Mouse (Mus musculus): ENCODE measurements at regions not wholly inside any gene's neighbourhood (a gene's known extent, or its start where the extent isn't known, plus 50 kb on each side); places are given as distances from the start of the nearest gene placed in this dataset.

DNA sequence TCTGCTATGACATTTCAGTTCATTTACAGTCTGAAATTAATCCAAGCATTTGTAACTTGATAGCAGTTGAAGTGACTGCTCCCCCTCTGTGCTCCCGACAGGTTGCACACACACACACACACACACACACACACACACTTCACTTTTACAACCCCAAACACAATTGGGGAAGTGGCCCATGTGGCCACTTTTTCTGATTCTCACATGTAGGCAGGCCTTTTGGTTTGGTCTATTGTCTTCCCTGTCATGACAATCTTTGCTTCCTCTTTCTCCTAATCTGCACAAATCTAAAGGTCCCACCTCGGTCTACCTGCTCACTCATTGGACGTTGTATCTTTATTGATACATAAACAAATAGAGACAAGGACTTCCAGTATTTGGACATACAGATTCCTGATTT, 79.6 kb upstream of the Gorab start:
- Histone ChIP-seq H3K9ac (no peak overlapping the region), H3K4me1 (replicated peaks) (no peaks in the 10 kb centered on the region), H3K36me3 (no peaks in the 10 kb centered on the region), H3K4me3 (no peak overlapping the region), H3K27ac (no peak overlapping the region), H3K27me3 (no peaks in the 10 kb centered on the region), H3K9me3 (replicated peaks) (no peaks in the 10 kb centered on the region), H3K4me2 (no peak overlapping the region)
- WGBS = 64% methylated on average over 3 of the region's 3 CpGs
- ATAC-seq (replicated peaks; ENCODE audit: insufficient number of reproducible peaks, insufficient read depth, low FRiP score, low read depth) = no peak

DNA sequence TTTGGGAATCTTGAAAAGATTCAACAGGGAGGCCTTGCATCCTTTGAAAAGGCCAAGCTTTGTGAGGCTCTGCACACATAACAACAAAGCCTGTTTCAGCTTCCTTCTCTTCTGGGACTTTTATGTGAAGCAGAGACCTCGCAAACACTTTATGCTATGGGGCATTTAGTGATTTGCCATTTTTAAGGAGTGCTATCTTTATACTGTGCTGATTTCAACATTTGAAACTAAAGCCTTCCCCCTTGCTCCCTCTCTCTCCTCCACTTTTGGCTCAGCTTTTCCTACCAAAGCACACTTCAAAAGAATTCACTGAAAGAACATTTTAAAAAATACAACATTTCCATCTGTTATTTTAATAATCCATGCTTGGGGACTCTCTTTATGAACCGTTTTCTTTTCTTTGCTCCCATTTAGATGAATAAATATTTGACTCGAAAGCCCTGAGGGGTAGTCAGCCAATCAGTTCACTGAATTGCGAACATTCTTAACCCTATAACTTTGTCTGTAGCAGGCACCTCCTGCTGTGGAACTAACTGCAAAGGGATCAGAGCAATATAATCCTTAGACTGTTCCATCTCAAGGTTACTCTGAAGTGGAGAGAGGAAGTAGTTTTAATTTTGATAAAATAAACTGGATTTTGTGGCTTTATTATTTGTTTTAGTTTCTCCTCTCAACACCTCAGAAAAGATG, 74.2 kb upstream of the Gorab start:
- H3K4me2 ChIP-seq = no peak overlapping the region
- no peak overlapping the region for H3K9ac ChIP-seq
- H3K27ac ChIP-seq = no peak overlapping the region
- no peaks in the 10 kb centered on the region for H3K36me3 ChIP-seq
- no peak overlapping the region for H3K4me3 ChIP-seq
- H3K4me1 ChIP-seq (replicated peaks) = no peaks in the 10 kb centered on the region
- no peak for ATAC-seq (replicated peaks; ENCODE audit: insufficient number of reproducible peaks, insufficient read depth, low FRiP score, low read depth)
- 68% methylated on average over 4 of the region's 4 CpGs for WGBS
- no peaks in the 10 kb centered on the region for H3K27me3 ChIP-seq
- H3K9me3 ChIP-seq (replicated peaks) = no peaks in the 10 kb centered on the region

DNA sequence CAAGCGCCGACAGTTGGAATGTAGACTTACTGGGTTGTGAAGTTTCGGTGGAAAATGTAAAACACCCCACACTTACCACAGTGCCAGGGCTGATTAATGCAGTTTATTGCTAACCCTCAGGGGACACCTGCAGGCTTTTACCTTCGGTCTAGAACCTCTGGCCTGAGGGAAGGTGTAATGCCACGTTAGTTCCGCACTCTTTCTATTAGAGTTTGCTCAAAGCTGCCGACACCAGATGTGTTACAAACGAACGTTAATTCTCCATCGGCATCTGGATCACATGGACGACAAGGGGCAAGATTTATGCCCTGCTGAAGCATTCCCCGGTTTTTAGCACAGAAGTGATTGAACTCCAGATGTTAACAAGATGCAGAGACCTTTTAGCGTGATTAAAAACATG, 57.7 kb upstream of the Gorab start:
- no peak for ATAC-seq (replicated peaks; ENCODE audit: insufficient number of reproducible peaks, insufficient read depth, low FRiP score, low read depth)
- Histone ChIP-seq H3K4me2 (no peak overlapping the region), H3K27me3 (no peaks in the 10 kb centered on the region), H3K9me3 (replicated peaks) (no peaks in the 10 kb centered on the region), H3K4me1 (replicated peaks) (no peaks in the 10 kb centered on the region), H3K4me3 (no peak overlapping the region), H3K27ac (no peak overlapping the region), H3K9ac (no peak overlapping the region), H3K36me3 (no peaks in the 10 kb centered on the region)
- WGBS = 80% methylated on average over 13 of the region's 13 CpGs

DNA sequence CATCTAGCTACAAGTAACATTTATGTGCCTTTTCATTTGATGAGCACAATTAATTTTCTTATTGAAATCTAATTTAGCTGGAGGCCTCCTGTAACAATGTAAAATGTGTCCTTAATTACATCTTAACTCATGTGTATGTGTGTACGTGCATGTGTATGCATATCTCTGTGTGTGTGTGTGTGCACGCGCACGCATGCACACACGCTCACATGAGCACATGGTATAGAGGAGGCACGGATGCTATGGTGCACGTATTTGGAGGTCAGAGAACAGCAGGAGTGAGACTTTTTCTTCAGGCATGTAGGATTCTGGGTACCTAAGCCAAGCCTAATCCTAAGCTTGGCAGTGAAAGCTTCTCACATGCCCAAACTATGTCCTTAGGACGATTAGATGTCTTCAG, 52.9 kb upstream of the Gorab start:
- WGBS = 88% methylated on average over 8 of the region's 8 CpGs
- Histone ChIP-seq H3K36me3 (no peaks in the 10 kb centered on the region), H3K27me3 (no peaks in the 10 kb centered on the region), H3K4me1 (replicated peaks) (no peaks in the 10 kb centered on the region), H3K27ac (no peak overlapping the region), H3K9me3 (replicated peaks) (no peaks in the 10 kb centered on the region), H3K4me3 (no peak overlapping the region), H3K9ac (no peak overlapping the region), H3K4me2 (no peak overlapping the region)
- ATAC-seq (replicated peaks; ENCODE audit: insufficient number of reproducible peaks, insufficient read depth, low FRiP score, low read depth) = no peak

Measured in heart, embryonic 15.5 days (tissue).